Mouse (Mus musculus) megakaryocyte, embryonic 14.5 days (primary cell): Measurements from ENCODE around the gene Ppp1r3d.

Experiments
- FLI1 ChIP-seq: IDR thresholded peaks from 2 replicates; pipeline ENCODE4 v1.6.1; 2012; ENCODE audit warnings: low read length, inconsistent platforms, mixed read lengths
- GATA1 ChIP-seq: IDR thresholded peaks from 3 replicates; pipeline ENCODE4 v1.6.1; 2012; ENCODE audit warnings: mixed read lengths, low read length, inconsistent platforms, borderline replicate concordance

GRCm38 (mm10) chr2:178422186-178422585, 7.9 kb upstream of the Ppp1r3d start:
- no peak for TF ChIP-seq GATA1
- TF ChIP-seq FLI1: no peak
